Mouse (Mus musculus): ENCODE measurements around the gene Zmynd8. TPM values are rescaled to one million over a fixed set of nuclear protein-coding genes. Genes with fewer than 3 reads are reported as not detected.

Zmynd8 gene
- polyA plus RNA-seq, 1 experiment from 2014 or later = 68.1 TPM

- H3K9me3 ChIP-seq = no peaks in the 10 kb centered on the region
- peaks cover 100% of the 10 kb centered on the region for H3K36me3 ChIP-seq (replicated peaks)
- no peaks in the 10 kb centered on the region for H3K27me3 ChIP-seq (replicated peaks; ENCODE audit: low read depth, poor library complexity, severe bottlenecking)
- DNase-seq (ENCODE audit: low spot score) = peak; percentile 50
- no peak overlapping the region for H3K4me3 ChIP-seq
- H3K27ac ChIP-seq (replicated peaks) = peak overlapping the region; percentile 54
- H3K4me1 ChIP-seq = peaks cover 35% of the 10 kb centered on the region
- 76% methylated on average over 9 of the region's 9 CpGs for WGBS
Measured at GRCm38 (mm10) chr2:165833468-165833867, 65.3 kb downstream of the Zmynd8 start.

GRCm38 (mm10) chr2:165832720-165833119, 66.1 kb downstream of the Zmynd8 start:
- Histone ChIP-seq H3K4me3 (no peak overlapping the region), H3K36me3 (replicated peaks) (peaks cover 100% of the 10 kb centered on the region), H3K27me3 (replicated peaks; ENCODE audit: low read depth, poor library complexity, severe bottlenecking) (no peaks in the 10 kb centered on the region), H3K9me3 (no peaks in the 10 kb centered on the region), H3K4me1 (peaks cover 35% of the 10 kb centered on the region), H3K27ac (replicated peaks) (peak overlapping the region; percentile 54; the same call in 1 of the 2 replicates)
- no peak for DNase-seq (ENCODE audit: low spot score)
- WGBS = 91% methylated on average over 9 of the region's 9 CpGs

GRCm38 (mm10) chr2:165832295-165832694, 66.5 kb downstream of the Zmynd8 start:
- 74% methylated on average over 9 of the region's 9 CpGs for WGBS
- no peak for DNase-seq (ENCODE audit: low spot score)
- Histone ChIP-seq H3K4me1 (peaks cover 35% of the 10 kb centered on the region), H3K4me3 (no peak overlapping the region), H3K27me3 (replicated peaks; ENCODE audit: low read depth, poor library complexity, severe bottlenecking) (no peaks in the 10 kb centered on the region), H3K36me3 (replicated peaks) (peaks cover 99% of the 10 kb centered on the region), H3K27ac (replicated peaks) (peak overlapping the region; percentile 54), H3K9me3 (no peaks in the 10 kb centered on the region)

- no peaks in the 10 kb centered on the region for H3K27me3 ChIP-seq (replicated peaks; ENCODE audit: low read depth, poor library complexity, severe bottlenecking)
- DNase-seq (ENCODE audit: low spot score) = peak; percentile 56
- WGBS = 64% methylated on average over 8 of the region's 8 CpGs
- H3K27ac ChIP-seq (replicated peaks) = peak overlapping the region; percentile 67
- H3K36me3 ChIP-seq (replicated peaks) = peaks cover 99% of the 10 kb centered on the region
- H3K9me3 ChIP-seq = no peaks in the 10 kb centered on the region
- H3K4me3 ChIP-seq = no peak overlapping the region
- peaks cover 35% of the 10 kb centered on the region for H3K4me1 ChIP-seq
Measured at GRCm38 (mm10) chr2:165831637-165832289, 67.1 kb downstream of the Zmynd8 start.

GRCm38 (mm10) chr2:165828770-165829169, 70.0 kb downstream of the Zmynd8 start:
- Histone ChIP-seq H3K27me3 (replicated peaks; ENCODE audit: low read depth, poor library complexity, severe bottlenecking) (no peaks in the 10 kb centered on the region), H3K4me3 (no peak overlapping the region), H3K9me3 (no peaks in the 10 kb centered on the region), H3K27ac (replicated peaks) (no peak overlapping the region), H3K36me3 (replicated peaks) (peaks cover 99% of the 10 kb centered on the region), H3K4me1 (peaks cover 32% of the 10 kb centered on the region)
- DNase-seq (ENCODE audit: low spot score) = no peak
- 88% methylated on average over 12 of the region's 12 CpGs for WGBS

GRCm38 (mm10) chr2:165825964-165826712, 72.7 kb downstream of the Zmynd8 start:
- Histone ChIP-seq H3K27me3 (replicated peaks; ENCODE audit: low read depth, poor library complexity, severe bottlenecking) (no peaks in the 10 kb centered on the region), H3K4me3 (no peak overlapping the region)

GRCm38 (mm10) chr2:165825261-165825900, 73.4 kb downstream of the Zmynd8 start:
- H3K27ac ChIP-seq (replicated peaks) = no peak overlapping the region
- no peaks in the 10 kb centered on the region for H3K27me3 ChIP-seq (replicated peaks; ENCODE audit: low read depth, poor library complexity, severe bottlenecking)
- peaks cover 99% of the 10 kb centered on the region for H3K36me3 ChIP-seq (replicated peaks)
- H3K4me3 ChIP-seq = no peak overlapping the region
- 0 out of 2 replicates have a peak, but pooled peaks cover 4% of the 10 kb centered on the region for H3K4me1 ChIP-seq
- no peak for DNase-seq (ENCODE audit: low spot score)
- 90% methylated on average over 17 of the region's 17 CpGs for WGBS
- H3K9me3 ChIP-seq = no peaks in the 10 kb centered on the region

More at GRCm38 (mm10) chr2:165825964-165826712, 72.7 kb downstream of the Zmynd8 start:
- peak; percentile 59 for DNase-seq (ENCODE audit: low spot score)
- WGBS = 76% methylated on average over 10 of the region's 10 CpGs
- H3K36me3 ChIP-seq (replicated peaks) = peaks cover 99% of the 10 kb centered on the region
- 0 out of 2 replicates have a peak, but pooled peaks cover 12% of the 10 kb centered on the region for H3K4me1 ChIP-seq
- H3K9me3 ChIP-seq = no peaks in the 10 kb centered on the region
- H3K27ac ChIP-seq (replicated peaks) = no peak overlapping the region

GRCm38 (mm10) chr2:165824826-165825225, 74.0 kb downstream of the Zmynd8 start:
- DNase-seq (ENCODE audit: low spot score) = no peak
- Histone ChIP-seq H3K27ac (replicated peaks) (no peak overlapping the region), H3K4me1 (no peaks in the 10 kb centered on the region), H3K9me3 (no peaks in the 10 kb centered on the region), H3K36me3 (replicated peaks) (peaks cover 99% of the 10 kb centered on the region), H3K27me3 (replicated peaks; ENCODE audit: low read depth, poor library complexity, severe bottlenecking) (no peaks in the 10 kb centered on the region), H3K4me3 (no peak overlapping the region)
- WGBS = 89% methylated on average over 10 of the region's 10 CpGs

- DNase-seq (ENCODE audit: low spot score) = no peak
Measured at GRCm38 (mm10) chr2:165822478-165822877, 76.3 kb downstream of the Zmynd8 start.

GRCm38 (mm10) chr2:165821671-165822070, 77.1 kb downstream of the Zmynd8 start:
- H3K36me3 ChIP-seq (replicated peaks) = peaks cover 100% of the 10 kb centered on the region
- no peaks in the 10 kb centered on the region for H3K9me3 ChIP-seq
- H3K4me1 ChIP-seq = 0 out of 2 replicates have a peak, but pooled peaks cover 2% of the 10 kb centered on the region
- H3K27me3 ChIP-seq (replicated peaks; ENCODE audit: low read depth, poor library complexity, severe bottlenecking) = no peaks in the 10 kb centered on the region
- no peak overlapping the region; the same call in 1 of the 2 replicates for H3K27ac ChIP-seq (replicated peaks)
- no peak for DNase-seq (ENCODE audit: low spot score)
- no peak overlapping the region for H3K4me3 ChIP-seq
- 89% methylated on average over 12 of the region's 12 CpGs for WGBS

More at GRCm38 (mm10) chr2:165822478-165822877, 76.3 kb downstream of the Zmynd8 start:
- H3K36me3 ChIP-seq (replicated peaks) = peaks cover 100% of the 10 kb centered on the region
- no peak overlapping the region for H3K27ac ChIP-seq (replicated peaks)
- H3K27me3 ChIP-seq (replicated peaks; ENCODE audit: low read depth, poor library complexity, severe bottlenecking) = no peaks in the 10 kb centered on the region
- H3K4me1 ChIP-seq = no peaks in the 10 kb centered on the region
- WGBS = 96% methylated on average over 15 of the region's 15 CpGs
- no peak overlapping the region for H3K4me3 ChIP-seq
- H3K9me3 ChIP-seq = no peaks in the 10 kb centered on the region

GRCm38 (mm10) chr2:165820504-165821095, 78.2 kb downstream of the Zmynd8 start:
- no peak for DNase-seq (ENCODE audit: low spot score)
- peaks cover 12% of the 10 kb centered on the region; the same call in 1 of the 2 replicates for H3K4me1 ChIP-seq
- peaks cover 100% of the 10 kb centered on the region for H3K36me3 ChIP-seq (replicated peaks)
- no peaks in the 10 kb centered on the region for H3K27me3 ChIP-seq (replicated peaks; ENCODE audit: low read depth, poor library complexity, severe bottlenecking)
- H3K4me3 ChIP-seq = no peak overlapping the region
- H3K27ac ChIP-seq (replicated peaks) = no peak overlapping the region
- no peaks in the 10 kb centered on the region for H3K9me3 ChIP-seq
- 85% methylated on average over 15 of the region's 15 CpGs for WGBS

GRCm38 (mm10) chr2:165820073-165820472, 78.7 kb downstream of the Zmynd8 start:
- H3K27ac ChIP-seq (replicated peaks) = no peak overlapping the region
- H3K4me3 ChIP-seq = no peak overlapping the region
- H3K36me3 ChIP-seq (replicated peaks) = peaks cover 100% of the 10 kb centered on the region
- H3K27me3 ChIP-seq (replicated peaks; ENCODE audit: low read depth, poor library complexity, severe bottlenecking) = no peaks in the 10 kb centered on the region
- H3K4me1 ChIP-seq = peaks cover 15% of the 10 kb centered on the region; the same call in 1 of the 2 replicates
- DNase-seq (ENCODE audit: low spot score) = no peak
- WGBS = 90% methylated on average over 3 of the region's 3 CpGs
- H3K9me3 ChIP-seq = no peaks in the 10 kb centered on the region
